Mouse (Mus musculus): Measurements from ENCODE around the gene Rpl3. TPM values are rescaled to one million over a fixed set of nuclear protein-coding genes. Genes with fewer than 3 reads are reported as not detected.

Gene Rpl3
- total and polyA plus RNA-seq, 3 experiments = 376 to 618 (median 500) TPM

DNA sequence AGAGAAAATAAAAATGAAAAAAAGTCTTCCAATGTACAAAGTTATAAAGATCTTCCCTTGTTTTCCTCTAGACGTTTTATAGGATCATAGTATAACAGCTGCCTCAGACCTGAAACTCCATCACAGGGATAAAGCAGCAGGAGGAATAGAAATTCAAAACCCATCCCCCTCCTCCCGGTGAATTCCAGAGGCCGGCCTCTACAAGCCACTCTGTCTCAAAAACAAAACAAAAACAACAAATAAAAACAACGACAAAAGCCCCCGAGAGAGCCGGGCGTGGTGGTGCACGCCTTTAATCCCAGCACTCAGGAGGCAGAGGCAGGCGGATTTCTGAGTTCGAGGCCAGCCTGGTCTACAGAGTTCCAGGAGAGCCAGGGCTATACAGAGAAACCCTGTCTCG, 1.5 kb downstream of the Rpl3 start:
- no peak for DNase-seq

DNA sequence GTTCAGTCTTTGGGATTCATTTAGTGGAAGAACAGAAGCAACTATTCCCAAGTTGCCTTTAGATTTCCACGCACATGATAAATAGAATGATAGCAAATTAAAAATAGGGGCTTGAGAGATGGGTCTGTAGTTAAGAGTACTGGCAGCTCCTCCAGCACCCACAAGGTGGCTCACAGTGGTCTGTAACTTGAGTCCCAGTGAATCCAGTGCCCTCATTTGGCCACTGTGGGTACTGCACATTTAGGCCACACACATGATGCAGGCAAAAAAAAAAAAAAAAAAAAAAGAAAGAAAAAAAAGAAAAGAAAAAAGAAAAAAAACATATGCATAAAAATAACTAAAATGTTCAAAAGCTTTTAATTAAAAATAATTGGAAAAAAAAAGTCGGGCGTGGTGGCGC, 3.0 kb downstream of the Rpl3 start:
- DNase-seq = peak; percentile 88

GRCm38 (mm10) chr15:80087406-80088012, 4.2 kb downstream of the Rpl3 start:
- peak; percentile 29 for DNase-seq

DNA sequence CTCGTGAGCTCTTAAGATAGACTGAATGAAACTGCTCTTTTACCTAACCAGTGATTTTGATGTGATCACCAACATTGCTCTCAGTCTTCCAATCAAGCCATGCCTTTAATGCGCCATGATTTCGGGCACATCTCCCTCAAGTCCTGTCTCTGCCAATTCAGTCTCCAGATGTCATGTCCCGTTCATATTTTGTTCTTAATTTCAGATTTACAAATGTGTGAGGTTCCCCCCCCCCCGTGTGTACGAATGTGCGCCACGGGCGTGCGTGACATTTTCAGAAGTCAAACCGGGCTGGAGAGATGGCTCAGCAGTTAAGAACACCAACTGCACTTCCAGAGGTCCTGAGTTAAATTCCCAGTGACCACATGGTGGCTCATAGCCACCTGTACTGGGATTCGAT, 7.9 kb downstream of the Rpl3 start:
- DNase-seq = no peak

GRCm38 (mm10) chr15:80083276-80083731, 8.4 kb downstream of the Rpl3 start:
- peak; percentile 96 for DNase-seq

- peak; percentile 24 for DNase-seq
Observed at GRCm38 (mm10) chr15:80082661-80083275, 8.9 kb downstream of the Rpl3 start.

- peak; percentile 77 for DNase-seq
Observed at GRCm38 (mm10) chr15:80081801-80082546, 9.7 kb downstream of the Rpl3 start.

GRCm38 (mm10) chr15:80080711-80081615, 10.7 kb downstream of the Rpl3 start:
- DNase-seq = peak; percentile 21

DNA sequence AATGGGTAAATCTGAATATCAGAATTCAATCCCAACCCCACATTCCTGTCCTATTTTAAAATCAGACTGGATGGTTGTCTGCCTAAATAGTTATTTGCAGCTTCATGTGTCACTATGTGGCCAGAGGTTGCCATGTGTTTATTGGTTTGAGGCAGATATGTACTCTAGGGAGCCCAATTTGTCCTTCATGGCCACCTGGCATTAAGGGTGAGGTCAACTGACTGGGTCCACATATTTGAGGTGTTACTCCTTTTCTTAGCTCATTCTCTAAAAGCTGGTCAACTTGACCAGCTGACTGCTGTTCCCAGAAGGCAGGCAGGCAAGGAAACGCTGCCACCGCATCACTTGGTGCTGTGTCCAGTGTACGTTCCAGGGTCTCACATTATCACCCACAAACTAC, 11.7 kb downstream of the Rpl3 start:
- DNase-seq = no peak

DNA sequence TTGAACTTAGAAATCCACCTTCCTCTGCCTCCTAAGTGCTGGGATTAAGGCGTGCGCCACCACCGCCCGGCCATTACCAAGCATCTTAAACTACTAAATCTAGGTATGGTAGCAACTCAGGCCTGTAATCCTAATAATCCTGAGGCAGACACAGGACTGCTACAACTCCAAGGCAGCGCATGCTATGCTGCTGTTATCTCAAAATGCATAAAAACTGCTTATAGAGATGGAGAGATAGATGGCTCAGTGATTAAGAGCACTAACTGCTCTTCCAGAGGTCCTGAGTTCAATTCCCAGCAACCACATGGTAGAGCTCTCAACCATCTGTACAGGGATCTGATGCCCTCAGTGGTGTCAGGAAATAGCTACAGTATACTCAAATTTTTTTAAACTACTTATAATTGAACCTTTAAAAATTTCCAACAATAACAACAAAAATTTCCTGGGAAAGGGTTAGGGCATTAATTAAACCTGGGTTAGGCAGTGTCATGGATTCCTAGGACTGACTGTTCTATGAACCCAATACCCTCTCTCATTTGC, 12.5 kb downstream of the Rpl3 start:
- DNase-seq = no peak

GRCm38 (mm10) chr15:80078058-80078814, 13.4 kb downstream of the Rpl3 start:
- peak; percentile 24 for DNase-seq

DNA sequence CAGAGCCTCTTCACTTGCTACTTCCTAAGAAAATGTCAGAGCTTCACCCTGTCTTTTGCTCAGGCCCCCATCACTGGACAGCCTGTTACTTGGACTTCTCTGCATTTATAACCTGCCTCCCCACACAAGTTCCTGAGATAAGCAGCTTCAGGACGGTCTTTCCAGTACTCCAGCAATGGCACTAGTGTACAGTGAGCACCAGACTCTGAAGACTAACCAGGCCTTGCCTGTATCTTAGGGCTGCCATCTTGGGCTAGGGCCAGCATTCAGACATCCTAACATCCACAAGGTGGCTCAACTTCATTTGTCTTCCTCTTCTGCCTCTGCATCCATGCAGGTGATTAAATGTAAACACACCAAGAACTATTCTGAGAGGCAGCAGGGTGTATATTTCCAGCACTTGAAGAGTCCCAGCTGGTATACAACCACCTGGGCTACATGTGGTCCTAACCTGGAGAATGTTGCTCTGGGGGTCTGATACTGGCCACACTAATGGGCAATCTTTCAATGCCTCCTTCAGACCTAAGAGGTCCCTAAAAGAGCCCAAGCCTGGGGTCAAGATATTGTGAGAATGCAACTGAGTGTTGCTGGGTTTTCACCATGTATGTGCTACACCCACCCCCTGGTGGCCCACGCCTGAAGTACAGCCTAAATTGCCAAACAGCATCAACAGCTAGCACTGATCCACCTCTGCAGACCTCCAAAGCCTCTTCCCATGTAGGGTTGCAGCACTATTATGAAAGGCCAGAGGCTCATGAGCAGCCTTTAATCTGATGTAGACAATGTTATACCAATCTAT, 15.1 kb downstream of the Rpl3 start:
- peak; percentile 69 for DNase-seq

DNA sequence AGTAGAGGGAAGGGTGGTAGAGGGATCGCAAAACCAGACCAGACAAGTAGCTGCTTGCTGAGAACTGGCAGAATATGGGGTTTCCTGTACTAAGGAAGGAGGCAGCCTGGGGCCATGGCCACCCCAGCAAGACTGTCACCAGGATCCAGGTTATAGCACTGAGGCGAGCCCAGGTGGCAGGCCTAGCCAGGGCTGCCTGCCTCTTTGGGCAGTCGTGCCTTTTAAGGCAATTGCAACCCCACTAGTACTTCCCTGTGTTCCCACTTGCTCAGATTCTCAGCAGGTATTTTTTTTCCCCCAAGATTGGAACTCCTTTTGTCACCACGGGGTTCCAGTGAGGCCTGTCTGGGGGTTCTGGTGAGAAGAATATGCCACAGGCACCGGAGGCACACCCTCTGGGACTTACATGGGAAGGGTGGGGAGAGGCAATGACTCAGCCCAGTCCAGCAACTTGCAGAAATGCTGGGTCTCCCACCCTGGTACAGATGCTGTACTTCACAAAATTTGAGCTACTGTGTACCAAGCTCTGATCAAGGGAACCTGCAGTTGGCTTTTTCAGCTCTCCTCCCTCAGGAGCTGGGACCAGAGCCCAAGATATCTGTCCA, 15.8 kb downstream of the Rpl3 start:
- no peak for DNase-seq

DNA sequence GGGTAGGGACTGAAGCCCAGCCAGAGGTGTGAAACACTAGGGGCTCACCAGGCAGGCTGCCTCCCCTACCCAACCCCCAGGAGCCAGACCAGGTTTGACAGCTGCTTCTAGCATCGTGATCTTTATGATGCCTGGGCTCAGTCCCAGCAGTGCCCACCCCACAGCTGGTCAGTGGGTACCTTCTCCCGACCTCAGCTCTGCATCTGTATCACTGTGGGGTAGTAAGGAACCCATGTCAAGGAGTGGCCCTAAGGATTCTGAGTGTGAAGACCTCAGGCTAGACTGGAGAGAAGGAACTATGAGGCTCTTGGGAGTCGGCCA, 16.3 kb downstream of the Rpl3 start:
- DNase-seq = no peak

DNA sequence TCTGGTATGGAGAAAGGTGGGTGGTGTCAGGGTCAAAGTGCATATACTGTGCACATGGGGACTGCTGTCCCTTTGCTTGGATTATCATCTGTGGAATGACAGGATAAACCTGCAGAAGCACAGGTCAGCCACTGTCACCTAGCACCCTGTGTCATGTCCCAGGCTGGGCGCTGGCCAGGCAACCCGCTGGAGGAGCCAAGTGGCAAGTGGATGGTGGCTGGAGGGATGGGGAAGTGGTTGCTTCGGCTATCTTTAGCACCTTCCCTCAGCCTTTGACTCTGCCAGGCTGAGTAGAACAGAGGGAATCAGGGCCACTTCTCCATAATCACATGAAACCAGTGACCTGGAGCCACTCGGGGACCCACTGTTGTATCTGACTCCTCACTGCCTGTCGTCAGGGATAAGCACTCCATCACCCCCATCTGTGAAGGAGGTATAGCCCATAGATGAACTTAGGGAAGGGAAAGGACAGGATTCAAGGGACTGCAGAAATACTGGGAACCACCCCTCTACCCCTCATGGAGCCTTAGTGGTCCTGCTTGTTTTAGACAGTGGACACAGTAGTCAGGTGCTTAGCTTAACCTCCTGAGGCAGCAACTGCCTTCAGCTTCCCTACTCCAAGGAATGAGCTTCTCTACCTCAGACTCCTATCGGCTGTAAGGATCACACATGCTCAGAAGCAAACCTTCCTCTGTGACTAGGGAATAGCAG, 16.9 kb downstream of the Rpl3 start:
- peak; percentile 34 for DNase-seq

DNA sequence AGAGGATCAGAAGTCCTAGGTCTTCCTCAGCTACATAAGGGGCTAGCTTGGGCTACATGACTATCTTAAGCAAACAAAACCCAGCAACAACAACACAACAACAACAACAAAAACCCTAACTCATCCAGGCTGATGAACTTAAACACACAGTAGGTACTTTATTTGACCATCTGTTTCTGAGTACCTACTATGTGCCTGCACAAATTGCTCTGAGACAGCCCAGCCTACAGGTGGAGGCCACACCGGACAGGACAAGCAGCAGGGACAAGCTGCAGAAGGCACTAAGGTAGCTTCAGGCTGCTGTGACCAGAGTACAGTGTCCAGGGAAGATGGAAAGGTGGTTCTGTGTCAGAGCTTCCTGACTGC, 18.4 kb downstream of the Rpl3 start:
- no peak for DNase-seq

GRCm38 (mm10) chr15:80072579-80073255, 19.0 kb downstream of the Rpl3 start:
- DNase-seq = no peak

DNA sequence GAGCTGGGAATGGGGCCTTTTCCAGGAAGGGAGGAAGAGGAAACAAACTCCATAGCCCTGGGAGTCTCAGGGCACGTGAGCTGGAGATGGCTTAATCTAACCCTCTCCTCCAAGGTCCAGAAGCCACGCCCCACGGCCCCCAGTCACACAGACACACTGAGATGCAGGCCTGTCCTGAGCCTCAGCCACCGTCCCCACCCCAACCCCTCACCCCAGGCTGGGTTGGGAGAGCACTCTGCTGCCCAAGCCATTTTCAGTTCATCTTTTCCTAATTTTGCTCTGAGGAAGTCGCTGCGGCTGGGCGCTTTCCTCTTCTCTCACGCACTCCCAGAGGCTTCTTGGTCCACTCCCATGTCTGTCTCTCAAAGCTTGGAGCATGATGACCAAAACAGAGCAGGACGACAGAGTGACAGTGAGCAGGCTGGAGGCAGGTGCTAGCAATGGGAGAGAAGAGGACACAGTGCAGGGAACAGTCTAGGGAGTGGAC, 19.7 kb downstream of the Rpl3 start:
- peak; percentile 49 for DNase-seq
